Mouse (Mus musculus) kidney, postnatal 0 days (tissue): ENCODE measurements around the gene Ptpn13. TPM values are rescaled to one million over a fixed set of nuclear protein-coding genes. Genes with fewer than 3 reads are reported as not detected.

ENCODE experiments used
- ATAC-seq: fragments of 200-750 bp; cut with Nextera tagmentation; replicated peaks from 2 replicates; pipeline ENCODE4 v1.8.0; 2017; ENCODE audit warnings: low read depth, moderate number of reproducible peaks, moderate TSS enrichment, moderate library complexity; ENCODE audit not compliant: low FRiP score
- DNase-seq: peaks from one replicate; pipeline ENCODE4 v3.0.0-alpha.2; 2016; ENCODE audit warnings: low spot score
- H3K27ac ChIP-seq: fragments of 300-500 bp; sonication (generic); 2 replicates; pipeline ENCODE4 v1.5.1; 2014; ENCODE audit warnings: mild to moderate bottlenecking
- H3K27me3 ChIP-seq: fragments of 300-500 bp; sonication (generic); 2 replicates; pipeline ENCODE4 v1.6.1; 2014; ENCODE audit warnings: low read length, mixed read lengths; ENCODE audit not compliant: insufficient read depth
- H3K36me3 ChIP-seq: fragments of 300-500 bp; sonication (generic); 2 replicates; pipeline ENCODE4 v1.6.1; 2014; ENCODE audit warnings: low read length, mixed read lengths; ENCODE audit not compliant: insufficient read depth
- H3K4me1 ChIP-seq: fragments of 300-500 bp; sonication (generic); replicated peaks from 2 replicates; pipeline ENCODE4 v1.6.1; 2014; ENCODE audit warnings: antibody characterized with exemption, low read length, mixed read lengths; ENCODE audit not compliant: insufficient read depth
- H3K4me2 ChIP-seq: fragments of 300-500 bp; sonication (generic); 2 replicates; pipeline ENCODE4 v1.6.1; 2014; ENCODE audit warnings: mild to moderate bottlenecking, low read length, moderate library complexity, mixed read lengths
- H3K4me3 ChIP-seq: fragments of 300-500 bp; sonication (generic); replicated peaks from 2 replicates; pipeline ENCODE4 v1.5.1; 2014; ENCODE audit warnings: low read depth, low read length
- H3K9ac ChIP-seq: fragments of 300-500 bp; sonication (generic); 2 replicates; pipeline ENCODE4 v1.6.1; 2014; ENCODE audit warnings: low read depth, low read length
- H3K9me3 ChIP-seq: fragments of 300-500 bp; sonication (generic); replicated peaks from 2 replicates; pipeline ENCODE4 v1.6.1; 2016; ENCODE audit warnings: low read length, inconsistent platforms, mixed read lengths
- CTCF ChIP-seq: IDR thresholded peaks from 2 replicates; pipeline ENCODE4 v1.5.1; 2016; ENCODE audit warnings: antibody characterized with exemption, low read depth, mild to moderate bottlenecking, moderate library complexity
- WGBS: fragments of 180-500 bp; shearing (Covaris S2); extraction: QIAGEN DNeasy Blood & Tissue Kit; methylation state at CpG from one replicate; pipeline ENCODE4 v1.1.7; 2014; 5-methylcytosine and 5-hydroxymethylcytosine counted together
- polyA plus RNA-seq: library from polyadenylated mRNA; unstranded; fragments of >200 nt; fragmentation: Nextera tagmentation; extraction: Ambion mirVana; gene quantifications from 2 replicates; pipeline ENCODE4 v1.2.1, GENCODE M21; 2015

Gene Ptpn13
- polyA plus RNA-seq, 1 experiment from 2014 or later = 20.4 TPM

GRCm38 (mm10) chr5:103448470-103448869 is 23.5 kb downstream of the Ptpn13 start:
- H3K9ac ChIP-seq = no peak overlapping the region
- no peak overlapping the region for H3K4me3 ChIP-seq
- H3K27me3 ChIP-seq = no peaks in the 10 kb centered on the region
- no peak for TF ChIP-seq CTCF
- no peaks in the 10 kb centered on the region for H3K36me3 ChIP-seq
- H3K27ac ChIP-seq = no peak overlapping the region
- DNase-seq (no peak), ATAC-seq (no peak)
- H3K4me1 ChIP-seq = no peaks in the 10 kb centered on the region
- no peaks in the 10 kb centered on the region for H3K9me3 ChIP-seq
- 39% methylated on average over 1 of the region's 1 CpGs for WGBS
- H3K4me2 ChIP-seq = no peak overlapping the region

GRCm38 (mm10) chr5:103450663-103451062 is 25.7 kb downstream of the Ptpn13 start:
- ATAC-seq (no peak), DNase-seq (no peak)
- TF ChIP-seq CTCF = no peak
- no peak overlapping the region for H3K4me3 ChIP-seq
- H3K36me3 ChIP-seq = no peaks in the 10 kb centered on the region
- H3K27me3 ChIP-seq = no peaks in the 10 kb centered on the region
- H3K4me2 ChIP-seq = no peak overlapping the region
- H3K9ac ChIP-seq = no peak overlapping the region
- H3K4me1 ChIP-seq = no peaks in the 10 kb centered on the region
- no peak overlapping the region for H3K27ac ChIP-seq
- H3K9me3 ChIP-seq = no peaks in the 10 kb centered on the region
- 96% methylated on average over 1 of the region's 1 CpGs for WGBS

- no peak for ATAC-seq
- H3K36me3 ChIP-seq = no peaks in the 10 kb centered on the region
- no peak overlapping the region for H3K4me3 ChIP-seq
- no peak overlapping the region for H3K9ac ChIP-seq
- H3K9me3 ChIP-seq = no peaks in the 10 kb centered on the region
- H3K27me3 ChIP-seq = no peaks in the 10 kb centered on the region
- WGBS = 70% methylated on average over 14 of the region's 14 CpGs
- peaks cover 3% of the 10 kb centered on the region; the same call in 1 of the 2 replicates for H3K4me1 ChIP-seq
- no peak for DNase-seq
- peak; percentile 29; the same call in 1 of the 2 replicates for TF ChIP-seq CTCF
- H3K27ac ChIP-seq = 0 out of 2 replicates have a peak overlapping the region, but pooled peaks have one; percentile 15
- H3K4me2 ChIP-seq = no peak overlapping the region
These were observed 28.6 kb downstream of the Ptpn13 start for GRCm38 (mm10) chr5:103453361-103454140.

- peak; percentile 49 for TF ChIP-seq CTCF
- no peak overlapping the region for H3K4me3 ChIP-seq
- H3K9me3 ChIP-seq = no peaks in the 10 kb centered on the region
- DNase-seq (no peak), ATAC-seq (no peak)
- 89% methylated on average over 1 of the region's 1 CpGs for WGBS
- H3K9ac ChIP-seq = no peak overlapping the region
- H3K27me3 ChIP-seq = no peaks in the 10 kb centered on the region
- H3K36me3 ChIP-seq = no peaks in the 10 kb centered on the region
- H3K27ac ChIP-seq = no peak overlapping the region
- H3K4me2 ChIP-seq = no peak overlapping the region
- peaks cover 9% of the 10 kb centered on the region; the same call in 1 of the 2 replicates for H3K4me1 ChIP-seq
These were observed 31.8 kb downstream of the Ptpn13 start for GRCm38 (mm10) chr5:103456794-103457193.

GRCm38 (mm10) chr5:103458411-103458810 is 33.4 kb downstream of the Ptpn13 start:
- Histone ChIP-seq H3K27me3 (no peaks in the 10 kb centered on the region), H3K9ac (no peak overlapping the region), H3K9me3 (no peaks in the 10 kb centered on the region), H3K36me3 (no peaks in the 10 kb centered on the region), H3K4me1 (peaks cover 9% of the 10 kb centered on the region; the same call in 1 of the 2 replicates), H3K4me3 (no peak overlapping the region), H3K27ac (peak overlapping the region; percentile 0; the same call in 1 of the 2 replicates), H3K4me2 (no peak overlapping the region)
- ATAC-seq = no peak
- TF ChIP-seq CTCF = no peak
- no peak for DNase-seq
- 45% methylated on average over 8 of the region's 8 CpGs for WGBS

GRCm38 (mm10) chr5:103458959-103459675 is 34.1 kb downstream of the Ptpn13 start:
- Histone ChIP-seq H3K9ac (no peak overlapping the region), H3K4me3 (no peak overlapping the region), H3K36me3 (no peaks in the 10 kb centered on the region), H3K4me2 (no peak overlapping the region), H3K27ac (no peak overlapping the region), H3K4me1 (peaks cover 9% of the 10 kb centered on the region; the same call in 1 of the 2 replicates), H3K9me3 (no peaks in the 10 kb centered on the region), H3K27me3 (no peaks in the 10 kb centered on the region)
- TF ChIP-seq CTCF = no peak
- ATAC-seq (no peak), DNase-seq (no peak)
- WGBS = 77% methylated on average over 8 of the region's 8 CpGs
